Mouse (Mus musculus): ENCODE data around the gene Cdyl.
A peak's percentile ranks its signal among the peaks of the same experiment; 100 is the strongest.

The Cdyl gene

GRCm38 (mm10) chr13:35689560-35689959, 29.9 kb downstream of the Cdyl start:
- no peak for DNase-seq (ENCODE audit: low read depth, low spot score)

- DNase-seq (ENCODE audit: low read depth, low spot score): no peak
These were observed 58.0 kb downstream of the Cdyl start for GRCm38 (mm10) chr13:35717658-35718057.

GRCm38 (mm10) chr13:35719581-35719980, 59.9 kb downstream of the Cdyl start:
- no peak for DNase-seq (ENCODE audit: low read depth, low spot score)

GRCm38 (mm10) chr13:35723073-35723472, 63.4 kb downstream of the Cdyl start:
- no peak for DNase-seq (ENCODE audit: low read depth, low spot score)

- no peak for DNase-seq (ENCODE audit: low read depth, low spot score)
These were observed 66.4 kb downstream of the Cdyl start for GRCm38 (mm10) chr13:35726025-35726424.

GRCm38 (mm10) chr13:35732131-35732530, 72.5 kb downstream of the Cdyl start:
- DNase-seq (ENCODE audit: low read depth, low spot score): no peak

GRCm38 (mm10) chr13:35732891-35733596, 73.4 kb downstream of the Cdyl start:
- no peak for DNase-seq (ENCODE audit: low read depth, low spot score)

- DNase-seq (ENCODE audit: low read depth, low spot score): no peak
These were observed 77.9 kb downstream of the Cdyl start for GRCm38 (mm10) chr13:35737565-35737964.

GRCm38 (mm10) chr13:35738210-35738609, 78.6 kb downstream of the Cdyl start:
- DNase-seq (ENCODE audit: low read depth, low spot score): no peak

- no peak for DNase-seq (ENCODE audit: low read depth, low spot score)
These were observed 79.8 kb downstream of the Cdyl start for GRCm38 (mm10) chr13:35739473-35739872.

- no peak for DNase-seq (ENCODE audit: low read depth, low spot score)
These were observed 80.8 kb downstream of the Cdyl start for GRCm38 (mm10) chr13:35740301-35741039.

GRCm38 (mm10) chr13:35741040-35741619, 81.5 kb downstream of the Cdyl start:
- DNase-seq (ENCODE audit: low read depth, low spot score): peak; percentile 86

GRCm38 (mm10) chr13:35741620-35742421, 82.2 kb downstream of the Cdyl start:
- DNase-seq (ENCODE audit: low read depth, low spot score): peak; percentile 22

GRCm38 (mm10) chr13:35742696-35743095, 83.1 kb downstream of the Cdyl start:
- DNase-seq (ENCODE audit: low read depth, low spot score): no peak

- no peak for DNase-seq (ENCODE audit: low read depth, low spot score)
These were observed 83.6 kb downstream of the Cdyl start for GRCm38 (mm10) chr13:35743196-35743595.

GRCm38 (mm10) chr13:35749194-35749593, 89.6 kb downstream of the Cdyl start:
- DNase-seq (ENCODE audit: low read depth, low spot score): no peak

GRCm38 (mm10) chr13:35749680-35750079, 90.0 kb downstream of the Cdyl start:
- DNase-seq (ENCODE audit: low read depth, low spot score): no peak

GRCm38 (mm10) chr13:35752046-35752445, 92.4 kb downstream of the Cdyl start:
- DNase-seq (ENCODE audit: low read depth, low spot score): no peak

GRCm38 (mm10) chr13:35755002-35755401, 95.4 kb downstream of the Cdyl start:
- no peak for DNase-seq (ENCODE audit: low read depth, low spot score)

- no peak for DNase-seq (ENCODE audit: low read depth, low spot score)
These were observed 96.1 kb downstream of the Cdyl start for GRCm38 (mm10) chr13:35755655-35756283.

Measured in embryo, embryonic 11.5 days (tissue).